Mouse (Mus musculus) C2C12 (cell line): ENCODE results near the gene Dhdh.

Experiments
- CEBPB ChIP-seq: IDR thresholded peaks from one replicate; pipeline ENCODE4 v1.6.1; 2011; ENCODE audit warnings: low read depth, mild to moderate bottlenecking, control low read depth, moderate library complexity
- CTCF ChIP-seq: IDR thresholded peaks from one replicate; pipeline ENCODE4 v1.5.1; 2011; ENCODE audit not compliant: control insufficient read depth, insufficient read depth, insufficient read length
- USF1 ChIP-seq: IDR thresholded peaks from one replicate; pipeline ENCODE4 v1.6.1; 2011; ENCODE audit warnings: low read depth, mild to moderate bottlenecking, control low read depth, moderate library complexity

- TF ChIP-seq CEBPB: no peak
- TF ChIP-seq CTCF: no peak
- TF ChIP-seq USF1: no peak
These were observed 27.7 kb downstream of the Dhdh start for GRCm38 (mm10) chr7:45460860-45461314.
